Mouse (Mus musculus) embryo, embryonic 11 days (tissue): ENCODE data around the gene Mapk11.

Source experiments
- DNase-seq: peaks from one replicate; pipeline ENCODE4 v3.0.0-alpha.2; 2015

The Mapk11 gene

GRCm38 (mm10) chr15:89149271-89150040 lies at the start of gene Mapk11:
Gene Mapk11 (minus strand): TSS chr15:89149628.
- DNase-seq: peak; percentile 70

- DNase-seq: no peak
Measured at GRCm38 (mm10) chr15:89197056-89197455, 47.6 kb upstream of the Mapk11 start.

GRCm38 (mm10) chr15:89196313-89196706 lies 46.9 kb upstream of the Mapk11 start, which contains the start of gene Dennd6b:
Gene Dennd6b (minus strand): TSS chr15:89196496.
- DNase-seq: peak; percentile 98

GRCm38 (mm10) chr15:89195690-89196312 lies 46.4 kb upstream of the Mapk11 start:
- DNase-seq: peak; percentile 92

- DNase-seq: peak; percentile 77
Measured at GRCm38 (mm10) chr15:89195261-89195681, 45.8 kb upstream of the Mapk11 start.

- no peak for DNase-seq
Measured at GRCm38 (mm10) chr15:89184937-89185227, 35.5 kb upstream of the Mapk11 start.

GRCm38 (mm10) chr15:89184141-89184936 lies 34.9 kb upstream of the Mapk11 start:
- DNase-seq: no peak

GRCm38 (mm10) chr15:89182842-89183241 lies 33.4 kb upstream of the Mapk11 start:
- DNase-seq: no peak

GRCm38 (mm10) chr15:89182328-89182741 lies 32.9 kb upstream of the Mapk11 start:
- DNase-seq: peak; percentile 58

GRCm38 (mm10) chr15:89181561-89182270 lies 32.3 kb upstream of the Mapk11 start:
- DNase-seq: no peak

- DNase-seq: peak; percentile 96
Measured at GRCm38 (mm10) chr15:89180571-89181229, 31.3 kb upstream of the Mapk11 start, which contains the start of gene Plxnb2. Gene Plxnb2 (minus strand): TSS chr15:89180788.

GRCm38 (mm10) chr15:89180081-89180541 lies 30.7 kb upstream of the Mapk11 start:
- no peak for DNase-seq

- DNase-seq: peak; percentile 25
Measured at GRCm38 (mm10) chr15:89179630-89179964, 30.2 kb upstream of the Mapk11 start.

GRCm38 (mm10) chr15:89178954-89179629 lies 29.7 kb upstream of the Mapk11 start:
- DNase-seq: peak; percentile 84

GRCm38 (mm10) chr15:89178260-89178860 lies 28.9 kb upstream of the Mapk11 start:
- no peak for DNase-seq

- DNase-seq: no peak
Measured at GRCm38 (mm10) chr15:89177576-89178259, 28.3 kb upstream of the Mapk11 start.

- peak; percentile 42 for DNase-seq
Measured at GRCm38 (mm10) chr15:89177121-89177520, 27.7 kb upstream of the Mapk11 start.

- no peak for DNase-seq
Measured at GRCm38 (mm10) chr15:89175411-89176155, 26.2 kb upstream of the Mapk11 start.

- no peak for DNase-seq
Measured at GRCm38 (mm10) chr15:89174889-89175339, 25.5 kb upstream of the Mapk11 start.

GRCm38 (mm10) chr15:89173906-89174214 lies 24.4 kb upstream of the Mapk11 start:
- peak; percentile 83 for DNase-seq
